Mouse (Mus musculus) CD4-positive helper T cell, adult 2 months (primary cell): Measurements from ENCODE around the gene Mrpl51.

Experiments used
- DNase-seq: peaks from one replicate; pipeline ENCODE4 v3.0.0-alpha.2; 2012; ENCODE audit warnings: low read depth, missing footprints, low spot score

The Mrpl51 gene

DNA sequence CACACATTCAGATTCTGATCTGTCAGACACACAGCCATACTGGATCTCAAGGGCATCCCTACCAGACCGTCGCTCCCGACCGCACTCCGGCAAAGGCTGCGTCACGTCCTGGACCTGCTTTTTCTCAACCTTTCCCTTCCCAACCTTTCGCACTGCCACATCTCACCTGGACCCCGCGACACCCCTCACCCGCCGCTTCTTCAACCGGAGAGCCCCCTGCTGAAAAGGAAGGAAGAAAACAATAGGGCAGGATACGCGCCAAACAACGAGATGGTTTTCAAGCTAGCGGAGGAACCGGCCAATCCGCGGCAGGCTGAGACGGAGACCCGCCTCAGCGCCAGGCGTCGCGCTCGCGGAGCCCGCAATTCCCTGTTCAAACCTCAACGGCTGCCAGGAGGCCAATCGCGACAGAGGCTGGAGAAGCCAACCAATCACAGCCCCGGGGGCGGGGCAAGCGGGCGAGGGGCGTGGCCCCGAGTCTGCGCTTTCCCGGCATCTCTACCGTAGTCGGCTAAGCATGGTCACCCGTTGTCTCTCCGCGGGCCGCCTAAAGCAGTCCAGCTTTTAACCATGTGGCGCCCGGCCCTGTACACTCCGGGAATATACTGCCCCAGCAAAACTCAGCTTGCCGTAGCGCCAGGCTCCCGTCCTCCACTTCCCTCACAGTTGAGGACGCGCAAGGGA is at the start of gene Mrpl51, which contains the start of gene Ncapd2:
TSS of gene Mrpl51 (plus strand) at position 470 of the 684 bp plus-strand sequence.
TSS of gene Ncapd2 (minus strand) at position 370 of the 684 bp plus-strand sequence.
- peak; percentile 99 for DNase-seq

DNA sequence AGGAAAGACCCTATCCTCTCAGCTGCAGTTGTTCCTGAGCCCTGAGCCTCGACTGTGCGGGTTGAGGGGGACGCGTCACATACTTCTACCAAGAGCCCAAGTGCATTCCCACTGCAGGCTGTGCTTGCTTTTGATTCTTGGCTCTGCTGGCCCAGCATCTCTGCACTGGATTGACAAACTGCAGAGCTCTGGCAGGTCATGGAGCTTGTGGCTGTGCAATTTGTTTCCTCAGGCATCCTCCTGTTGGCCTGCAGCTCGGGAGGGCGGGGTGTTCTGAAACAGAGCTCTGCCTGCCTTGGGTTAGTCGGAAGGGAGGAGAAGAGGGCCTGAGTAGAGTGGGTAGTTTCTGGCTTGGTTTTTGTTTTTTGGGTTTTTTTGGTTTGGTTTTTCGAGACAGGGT is 49.2 kb upstream of the Mrpl51 start:
- DNase-seq = no peak

DNA sequence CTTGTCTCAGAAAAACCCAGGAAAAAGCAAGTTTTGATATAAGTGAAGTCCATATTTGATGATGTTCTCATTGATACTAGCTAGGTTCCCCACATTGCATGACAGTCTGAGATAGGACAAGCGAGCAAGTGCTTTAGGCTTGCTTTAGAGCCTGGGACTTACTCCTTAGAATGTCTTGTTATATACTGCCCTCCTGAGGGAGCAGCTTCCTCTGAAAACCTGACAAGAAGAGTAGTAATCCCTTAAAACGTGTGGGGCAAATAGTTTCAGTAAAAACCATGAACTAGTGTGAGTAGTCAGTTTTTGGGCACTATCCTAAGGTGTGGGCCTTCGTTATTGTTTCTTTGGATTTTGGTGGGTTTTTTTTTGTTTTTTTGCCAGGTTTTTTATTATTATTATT is 48.5 kb upstream of the Mrpl51 start:
- no peak for DNase-seq

DNA sequence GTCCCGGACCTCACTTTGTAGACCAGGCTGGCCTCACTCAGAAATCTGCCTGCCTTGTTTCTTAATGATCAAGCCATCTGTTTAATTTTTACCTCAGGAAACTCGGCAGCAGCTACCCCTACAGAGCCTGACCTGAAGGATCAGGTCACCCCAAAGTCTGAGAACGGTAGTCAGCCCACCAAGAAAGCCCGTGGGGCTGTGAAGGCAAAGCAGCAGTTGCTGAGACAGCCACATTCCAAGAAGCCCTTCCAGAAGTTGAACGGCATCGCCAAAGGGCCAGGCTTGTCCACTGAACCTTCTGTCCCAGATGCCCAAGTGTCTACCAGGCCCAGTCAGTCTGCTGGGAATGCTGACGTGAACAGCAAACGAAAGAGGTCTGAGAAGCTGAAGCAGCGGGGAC is 47.7 kb upstream of the Mrpl51 start:
- no peak for DNase-seq

DNA sequence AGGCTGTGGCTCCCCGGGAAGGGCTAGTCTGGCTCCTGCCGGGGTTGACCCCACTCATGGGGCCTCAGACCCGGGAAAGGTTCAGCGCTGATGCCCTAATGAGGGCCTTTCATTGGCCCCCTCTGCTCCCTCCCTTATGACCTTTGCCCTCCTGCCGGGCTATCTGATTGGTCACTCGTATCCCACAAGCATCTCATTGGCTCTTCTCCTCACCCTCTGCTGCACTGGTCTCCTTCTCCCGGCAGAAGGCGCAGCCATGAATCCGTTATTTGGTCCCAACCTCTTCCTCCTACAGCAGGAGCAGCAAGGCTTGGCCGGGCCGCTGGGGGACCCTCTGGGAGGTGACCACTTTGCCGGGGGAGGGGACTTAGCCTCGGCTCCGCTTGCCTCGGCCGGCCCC is 46.6 kb upstream of the Mrpl51 start, which contains the start of gene Iffo1:
TSS of gene Iffo1 (plus strand) at position 241 of the 400 bp plus-strand sequence.
- DNase-seq = peak; percentile 90

DNA sequence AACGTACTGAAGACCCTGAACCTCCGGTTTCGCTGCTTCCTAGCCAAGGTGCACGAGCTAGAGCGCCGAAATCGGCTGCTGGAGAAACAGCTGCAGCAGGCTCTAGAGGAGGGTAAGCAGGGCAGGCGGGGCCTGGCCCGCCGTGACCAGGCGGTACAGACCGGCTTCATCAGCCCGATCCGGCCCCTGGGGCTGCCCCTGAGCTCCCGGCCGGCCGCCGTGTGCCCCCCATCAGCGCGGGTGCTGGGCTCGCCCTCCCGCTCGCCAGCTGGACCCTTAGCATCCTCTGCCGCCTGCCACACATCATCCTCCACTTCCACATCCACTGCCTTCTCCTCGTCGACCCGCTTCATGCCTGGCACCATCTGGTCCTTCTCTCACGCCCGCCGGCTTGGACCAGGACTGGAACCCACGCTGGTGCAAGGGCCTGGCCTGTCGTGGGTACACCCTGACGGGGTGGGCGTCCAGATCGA is 46.1 kb upstream of the Mrpl51 start:
- DNase-seq = no peak

DNA sequence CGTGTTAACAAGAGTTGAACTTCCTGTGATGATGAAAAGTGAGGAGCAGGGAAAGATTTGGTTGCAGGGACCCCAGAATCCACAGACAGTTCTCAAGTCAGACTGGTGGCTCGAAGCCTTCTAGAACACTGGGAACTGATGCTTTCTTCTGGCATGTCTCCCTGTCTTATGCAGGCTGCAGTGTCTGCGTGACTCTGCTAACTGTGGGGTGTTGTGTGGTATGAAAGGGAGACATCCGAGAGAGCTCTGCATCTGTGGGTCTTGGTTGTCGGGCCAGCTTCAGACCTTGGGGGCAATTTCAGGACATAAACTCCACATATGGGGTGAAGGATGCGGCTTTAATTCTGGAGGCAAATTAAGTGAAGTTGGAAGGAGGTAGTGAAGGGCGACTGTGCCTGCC is 45.5 kb upstream of the Mrpl51 start:
- DNase-seq = no peak

DNA sequence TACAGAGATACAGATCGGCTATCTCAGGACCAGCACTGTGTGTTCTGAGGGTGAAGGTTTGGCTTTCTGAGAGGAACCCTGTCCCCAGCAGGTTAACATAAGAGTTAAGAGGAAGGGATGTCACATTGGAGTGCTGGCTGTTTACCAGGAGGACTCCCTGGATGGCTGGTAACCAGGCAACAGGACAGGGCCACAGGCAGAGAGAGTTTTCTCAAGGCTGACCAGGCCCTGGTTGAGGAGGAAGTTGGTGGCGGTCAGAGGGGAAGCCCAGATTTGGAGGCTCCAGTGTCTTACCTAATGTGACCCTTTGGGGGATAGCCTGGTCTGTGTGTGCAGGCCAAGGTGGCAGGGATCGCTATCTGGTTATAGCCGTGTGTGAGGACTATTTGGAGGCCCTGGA is 44.8 kb upstream of the Mrpl51 start:
- DNase-seq = no peak

DNA sequence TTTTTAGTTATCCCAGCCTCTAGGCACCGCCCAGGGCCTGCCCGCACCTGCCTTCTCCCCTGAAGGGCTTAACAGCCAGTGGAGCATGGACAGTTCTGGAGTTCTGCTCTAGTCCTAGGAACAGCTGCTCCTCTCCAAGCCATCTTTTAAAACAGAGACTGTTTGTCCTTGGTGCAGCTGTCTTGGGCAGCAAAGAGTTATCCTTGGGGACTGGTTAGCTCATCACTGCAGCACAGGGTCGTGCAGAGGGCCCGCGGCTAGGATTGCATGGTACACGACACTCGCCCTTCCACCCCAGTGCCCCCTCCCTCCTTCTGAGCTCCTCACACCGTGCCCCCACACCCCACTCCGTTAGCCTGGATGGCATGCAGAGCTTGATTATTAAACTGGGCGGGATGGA is 44.3 kb upstream of the Mrpl51 start:
- no peak for DNase-seq

DNA sequence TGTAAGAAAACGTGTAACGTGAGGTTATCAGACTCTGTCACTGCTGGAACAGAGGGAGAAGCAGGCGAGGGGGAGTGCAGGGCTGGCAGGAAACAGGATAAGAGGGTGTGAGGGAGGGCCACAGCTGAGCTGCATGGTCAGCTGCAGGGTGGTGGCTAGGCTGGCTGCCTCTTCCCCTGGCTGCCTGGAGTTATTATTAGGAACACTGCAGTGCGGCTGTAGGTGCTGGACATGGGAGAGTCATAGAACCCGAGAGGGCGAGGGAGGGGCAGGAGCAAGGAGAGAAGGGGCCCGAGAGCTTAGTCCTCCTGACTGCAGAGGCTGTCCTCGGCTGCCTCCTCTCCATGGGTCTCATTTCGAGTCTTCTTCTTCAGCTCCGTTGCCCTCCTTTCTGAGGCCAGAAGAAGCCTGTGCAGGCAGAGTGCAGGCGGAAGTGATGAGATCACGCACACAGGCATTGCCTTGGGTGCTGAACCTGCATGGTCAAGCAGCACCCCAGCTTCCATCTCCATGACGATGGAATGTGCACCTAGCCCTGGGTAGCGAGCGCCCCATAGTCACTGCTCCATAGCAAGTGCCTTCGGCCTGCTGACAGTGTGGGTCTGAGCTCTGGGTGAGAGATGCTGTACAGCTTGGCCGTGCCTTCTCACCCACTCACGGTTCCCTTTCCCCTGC is 43.2 kb upstream of the Mrpl51 start:
- no peak for DNase-seq

DNA sequence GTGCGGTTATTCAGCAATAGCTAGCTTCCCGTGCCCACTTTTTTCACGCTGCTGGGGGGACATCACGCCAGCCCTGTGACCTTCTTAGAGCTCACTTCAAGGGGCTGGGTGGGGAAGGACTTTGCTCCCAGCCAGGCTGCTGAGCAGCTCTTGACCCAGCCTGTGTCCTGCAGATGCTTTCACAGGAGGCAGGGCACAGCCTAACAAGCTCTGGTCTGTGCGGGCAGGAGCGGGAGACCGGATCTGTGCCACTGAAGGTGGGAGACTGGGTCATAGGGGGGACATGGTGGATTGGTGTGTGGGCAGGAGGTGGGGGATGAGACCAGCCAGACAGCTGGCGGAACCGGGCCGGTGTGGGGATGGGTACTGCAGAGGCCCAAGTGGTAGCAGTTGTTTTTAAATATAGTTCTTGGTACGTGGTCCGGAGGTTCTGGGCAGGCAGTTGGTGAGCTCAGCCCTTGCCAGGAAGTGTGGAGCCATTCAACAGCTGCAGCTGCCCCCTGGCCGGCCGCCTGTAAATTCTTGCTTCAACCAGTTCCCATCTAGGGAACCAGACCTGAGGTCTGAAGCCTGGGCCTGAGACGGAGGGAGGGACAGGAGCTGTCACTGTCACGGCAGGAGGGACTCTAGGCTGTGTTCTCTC is 42.6 kb upstream of the Mrpl51 start:
- no peak for DNase-seq

DNA sequence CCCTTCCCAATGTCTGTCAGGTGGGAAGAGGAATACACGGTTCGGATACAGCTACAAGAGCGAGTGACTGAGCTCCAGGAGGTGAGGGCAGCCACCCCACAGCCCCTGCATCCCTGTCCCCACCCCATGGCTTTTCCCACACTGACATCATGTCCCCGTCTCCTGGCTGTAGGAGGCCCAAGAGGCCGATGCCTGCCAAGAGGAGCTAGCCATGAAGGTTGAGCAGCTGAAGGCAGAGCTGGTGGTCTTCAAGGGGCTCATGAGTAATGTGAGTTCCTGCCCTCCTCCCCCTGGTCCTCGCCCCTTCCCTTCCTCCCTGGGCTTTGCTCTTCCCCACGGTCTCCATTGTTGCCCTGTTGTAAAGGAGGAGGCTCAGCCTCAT is 42.0 kb upstream of the Mrpl51 start:
- no peak for DNase-seq

DNA sequence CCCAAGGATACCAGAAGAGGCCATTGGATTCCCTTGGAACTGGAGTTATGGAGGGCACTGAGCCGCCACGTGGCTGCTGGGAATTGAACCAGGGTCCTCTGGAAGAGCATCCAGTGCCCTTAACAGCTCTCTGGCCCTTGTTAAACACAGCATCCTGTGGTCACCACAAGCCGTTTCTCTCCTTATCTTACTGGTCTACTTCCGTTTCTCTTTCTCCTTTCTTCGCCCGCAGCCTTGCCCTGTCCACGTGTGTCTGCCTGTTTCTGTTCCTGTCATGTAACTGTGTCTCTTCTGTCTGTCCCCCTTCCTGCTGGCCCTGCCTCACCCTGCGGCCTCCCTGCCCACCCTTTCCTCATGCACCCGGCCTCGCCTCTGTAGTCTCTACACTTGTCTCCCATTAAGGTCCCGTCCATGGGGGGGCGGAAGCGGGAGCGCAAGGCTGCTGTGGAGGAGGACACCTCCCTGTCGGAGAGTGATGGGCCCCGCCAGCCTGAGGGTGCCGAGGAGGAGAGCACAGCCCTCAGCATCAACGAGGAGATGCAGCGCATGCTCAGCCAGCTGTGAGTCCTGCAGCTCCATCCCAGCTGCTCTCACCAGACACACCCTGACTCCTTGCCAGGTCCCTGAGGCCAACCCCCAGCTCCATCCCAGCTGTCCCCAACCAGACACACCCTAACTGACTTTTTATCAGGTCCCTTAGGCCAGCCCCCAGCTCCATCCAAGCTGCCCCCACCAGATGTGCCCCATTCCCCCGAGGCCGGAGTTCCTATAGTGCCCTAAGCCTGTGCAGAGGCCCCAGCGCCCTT is 39.2 kb upstream of the Mrpl51 start:
- DNase-seq = no peak

DNA sequence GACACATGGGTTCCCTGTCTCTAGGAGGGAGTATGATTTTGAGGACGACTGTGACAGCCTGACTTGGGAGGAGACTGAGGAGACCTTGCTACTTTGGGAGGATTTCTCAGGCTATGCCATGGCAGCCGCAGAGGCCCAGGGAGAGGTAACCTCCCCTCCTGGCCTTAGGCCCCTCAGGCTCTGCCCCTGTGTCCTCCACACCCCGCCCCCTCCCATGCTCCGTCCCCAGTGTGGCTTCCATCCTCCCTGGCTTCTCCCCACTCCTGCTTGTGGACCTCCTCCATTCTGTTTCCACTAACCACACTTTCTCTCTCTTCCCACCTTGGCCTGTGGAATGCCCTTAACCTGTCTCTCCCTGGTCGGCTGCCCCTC is 38.6 kb upstream of the Mrpl51 start:
- no peak for DNase-seq

DNA sequence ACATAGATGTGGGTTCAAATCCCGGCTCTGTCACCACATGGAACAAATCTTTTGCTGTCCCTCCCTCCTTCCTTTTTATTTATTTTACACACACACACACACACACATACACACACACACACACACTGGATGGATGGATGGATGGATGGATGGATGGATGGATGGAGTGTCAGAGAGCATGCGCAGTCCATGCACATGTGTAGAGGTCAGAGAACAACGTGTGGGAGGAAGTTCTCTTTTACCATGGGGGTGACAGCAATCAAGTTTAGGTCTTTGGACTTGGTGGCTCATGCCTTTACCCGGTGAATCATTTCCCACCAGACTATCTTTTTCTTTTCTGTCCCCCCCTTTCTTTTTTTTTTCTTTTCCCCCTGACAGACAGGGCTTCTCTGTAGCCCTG is 37.9 kb upstream of the Mrpl51 start:
- DNase-seq = no peak

DNA sequence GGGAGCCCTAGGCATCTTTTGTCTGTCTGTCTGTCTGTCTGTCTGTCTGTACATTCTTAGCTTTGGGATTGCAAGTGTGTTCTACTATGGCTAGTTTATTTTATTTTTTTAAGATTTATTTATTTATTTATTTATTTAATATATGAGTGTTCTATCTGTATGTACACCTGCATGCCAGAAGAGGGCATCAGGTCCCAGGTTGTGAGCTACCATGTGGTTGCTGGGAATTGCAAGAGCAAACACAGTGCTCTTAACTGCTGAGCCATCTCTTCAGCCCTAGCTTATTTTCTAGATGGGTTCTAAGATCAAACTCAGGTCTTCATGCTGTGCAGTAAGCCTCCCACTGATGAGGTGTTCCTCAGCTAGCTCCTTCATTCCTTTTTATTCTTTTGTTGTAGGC is 37.1 kb upstream of the Mrpl51 start:
- peak; percentile 50 for DNase-seq

DNA sequence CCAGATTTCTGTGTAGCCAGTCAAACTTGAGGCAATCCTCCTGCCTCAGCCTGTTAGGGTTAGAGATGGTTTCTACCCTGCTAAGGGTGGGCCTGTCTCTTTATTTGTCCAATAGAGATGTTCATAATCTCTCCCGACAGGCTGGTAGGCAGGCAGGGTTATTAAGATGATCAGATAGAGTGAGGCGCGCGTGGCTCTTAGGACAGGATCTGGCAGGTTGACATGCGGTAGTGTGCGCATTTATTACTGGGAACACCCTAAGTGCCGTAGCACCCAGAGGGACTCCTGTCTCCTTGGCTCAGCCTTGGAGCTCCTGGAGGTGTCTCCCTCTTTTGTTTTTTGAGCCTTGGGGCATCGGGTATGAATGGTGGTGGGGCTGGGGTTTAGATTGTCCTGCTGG is 36.3 kb upstream of the Mrpl51 start:
- no peak for DNase-seq

DNA sequence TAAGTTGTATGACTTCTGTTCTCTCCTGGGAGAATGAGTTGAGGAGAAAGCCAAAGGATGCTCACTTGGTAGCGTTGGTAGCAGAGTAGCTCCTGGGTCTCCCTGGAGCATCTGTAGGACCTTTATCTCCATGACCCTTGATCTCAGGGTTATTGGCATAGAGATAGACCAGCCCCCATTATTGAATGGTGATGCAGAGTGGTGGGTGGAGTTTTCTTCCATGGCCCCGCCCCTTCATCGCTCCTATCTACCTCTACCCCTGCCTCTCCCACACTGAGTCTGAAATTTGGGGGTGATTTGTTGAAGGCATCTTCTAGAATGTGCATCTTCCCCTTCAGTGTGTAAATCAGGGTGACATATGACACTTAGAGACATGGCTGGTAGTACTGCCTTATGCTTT is 35.1 kb upstream of the Mrpl51 start:
- no peak for DNase-seq

DNA sequence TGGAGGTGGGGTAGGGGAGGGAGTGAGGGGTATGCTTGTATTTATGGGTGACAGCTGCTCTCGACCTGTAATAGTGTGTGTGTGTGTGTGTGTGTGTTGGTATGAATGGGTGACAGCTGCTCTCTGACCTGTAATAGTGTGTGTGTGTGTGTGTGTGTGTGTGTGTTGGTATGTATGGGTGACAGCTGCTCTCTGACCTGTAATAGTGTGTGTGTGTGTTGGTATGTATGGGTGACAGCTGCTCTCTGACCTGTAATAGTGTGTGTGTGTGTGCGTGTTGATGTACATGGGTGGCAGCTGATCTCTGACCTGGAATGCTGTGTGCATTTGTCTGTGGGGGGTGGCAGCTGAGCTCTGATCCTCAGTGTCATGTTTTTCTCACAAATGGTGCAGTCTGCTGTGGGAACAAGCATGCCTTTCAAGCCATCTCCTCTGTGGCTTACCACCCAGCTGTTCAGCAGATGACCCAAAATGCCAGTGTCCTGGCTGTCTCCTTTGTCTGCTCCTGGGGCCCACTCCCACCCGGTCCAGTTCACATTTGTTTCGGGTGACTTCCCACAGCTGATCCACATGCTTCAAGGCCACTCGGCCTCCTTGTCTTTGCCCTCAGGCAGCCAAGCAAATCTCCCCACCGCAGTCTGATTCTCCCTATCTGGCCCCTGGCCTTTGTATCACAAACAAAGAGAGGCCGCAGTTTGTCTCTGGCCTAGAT is 34.5 kb upstream of the Mrpl51 start:
- DNase-seq = no peak

DNA sequence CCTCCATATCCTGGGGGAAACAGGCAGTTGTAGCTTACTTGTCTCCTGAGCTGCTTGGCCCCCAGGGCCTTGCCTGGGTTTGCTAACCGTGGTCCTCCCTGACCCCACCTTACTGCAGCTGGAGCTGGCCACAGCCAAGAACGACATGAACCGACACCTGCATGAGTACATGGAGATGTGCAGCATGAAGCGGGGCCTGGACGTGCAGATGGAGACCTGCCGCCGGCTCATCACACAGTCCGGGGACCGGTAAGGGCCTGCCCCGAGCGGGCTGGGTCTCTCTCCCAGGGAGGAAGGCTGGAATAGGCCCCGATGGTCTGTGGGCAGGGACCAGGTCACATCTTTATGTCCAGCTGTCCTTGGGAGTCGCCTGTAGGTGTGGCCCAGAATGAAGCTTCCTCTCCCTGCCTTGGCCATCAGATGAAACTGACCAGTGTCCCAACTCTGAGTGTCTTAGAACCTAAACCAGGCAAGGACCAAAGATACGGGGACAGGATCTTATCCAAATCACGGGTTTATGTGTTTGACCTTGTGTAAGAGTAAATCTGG is 32.6 kb upstream of the Mrpl51 start:
- DNase-seq = no peak
